26 mouse cellular contexts compared by ENCODE assay signal in genomic region chr5:130880331-130880730, GRCm38 (mm10).
DNase-seq lines count a peak whose midpoint lies in the region; ATAC-seq and TF ChIP-seq lines count a peak whose summit lies in the region.
"Had no signal": no experiment of that assay in that cellular context is flagged by ENCODE, and none has a peak within 500 bp of the region (broad histone marks: within the 10 kb centered on the region; RNA-seq: fewer than 3 reads in every experiment).

No protein-coding gene starts in this region.

- H3K36me3 ChIP-seq in forebrain, embryonic 14.5 days (ENCODE audit: control insufficient read depth, insufficient read depth, low read length): no peaks in the 10 kb centered on the region
- no peaks in the 10 kb centered on the region for H3K36me3 ChIP-seq in forebrain, embryonic 13.5 days (ENCODE audit: poor library complexity, severe bottlenecking)
- H3K36me3 ChIP-seq in forebrain, embryonic 16.5 days (ENCODE audit: control insufficient read depth, insufficient read depth): no peaks in the 10 kb centered on the region
- no peaks in the 10 kb centered on the region for H3K36me3 ChIP-seq in forebrain, embryonic 12.5 days (replicated peaks)
- H3K36me3 ChIP-seq in midbrain, embryonic 11.5 days (ENCODE audit: control insufficient read depth, insufficient read depth, low read length): no peaks in the 10 kb centered on the region
- H3K36me3 ChIP-seq in midbrain, embryonic 15.5 days (replicated peaks): no peaks in the 10 kb centered on the region
- H3K36me3 ChIP-seq: embryonic facial prominence, embryonic 13.5 days; embryonic facial prominence, embryonic 15.5 days; G1E had no signal

- no peak overlapping the region for H3K4me3 ChIP-seq in forebrain, embryonic 14.5 days (ENCODE audit: low read depth, low read length)
- no peak overlapping the region for H3K4me3 ChIP-seq in forebrain, embryonic 13.5 days
- no peak overlapping the region for H3K4me3 ChIP-seq in forebrain, embryonic 16.5 days (replicated peaks; ENCODE audit: low read length)
- no peak overlapping the region for H3K4me3 ChIP-seq in forebrain, embryonic 12.5 days (replicated peaks)
- no peak overlapping the region for H3K4me3 ChIP-seq in midbrain, embryonic 11.5 days (ENCODE audit: low read depth, low read length)
- H3K4me3 ChIP-seq in midbrain, embryonic 15.5 days: no peak overlapping the region
- H3K4me3 ChIP-seq: embryonic facial prominence, embryonic 13.5 days; embryonic facial prominence, embryonic 15.5 days; erythroblast, embryonic 14.5 days had no signal

- no peak; the same call in 1 of the 2 replicates for ATAC-seq in forebrain, embryonic 14.5 days
- no peak for ATAC-seq in forebrain, embryonic 13.5 days
- 0 out of 2 replicates have a peak, but pooled peaks have one; percentile 20 for ATAC-seq in forebrain, embryonic 16.5 days
- ATAC-seq in forebrain, embryonic 12.5 days (ENCODE audit: low FRiP score): no peak
- ATAC-seq in midbrain, embryonic 11.5 days (ENCODE audit: low FRiP score): no peak
- ATAC-seq in midbrain, embryonic 15.5 days (replicated peaks): no peak
- ATAC-seq: activated CD4-positive, CD25-positive, alpha-beta regulatory T cell, adult 4 months; CD4-positive, CD25-positive, alpha-beta regulatory T cell, adult 4 months; Patski had no signal

- peak; percentile 51 for DNase-seq in forebrain, embryonic 14.5 days (ENCODE audit: low spot score)
- DNase-seq in midbrain, embryonic 11.5 days (ENCODE audit: low spot score, missing footprints): peak; percentile 68
- peak; percentile 67 for DNase-seq in brain, embryonic 14.5 days (ENCODE audit: low read depth)
- DNase-seq: adrenal gland, adult 8-10 months; adrenal gland, postnatal 14 days; adrenal gland, postnatal 36 days; B cell, adult 2 months; cerebellum, adult 11 months; cerebellum, adult 18-20 months; cerebellum, adult 8-10 months; cerebellum, adult 9-11 months; cerebellum, postnatal 14 days; cerebellum, postnatal 36 days; embryo, embryonic 11 days had no signal

- H3K27ac ChIP-seq in forebrain, embryonic 14.5 days (ENCODE audit: low read depth, low read length): no peak overlapping the region
- no peak overlapping the region for H3K27ac ChIP-seq in forebrain, embryonic 13.5 days
- no peak overlapping the region for H3K27ac ChIP-seq in forebrain, embryonic 16.5 days (ENCODE audit: low read length)
- no peak overlapping the region for H3K27ac ChIP-seq in forebrain, embryonic 12.5 days
- H3K27ac ChIP-seq in midbrain, embryonic 11.5 days (ENCODE audit: low read depth, low read length): no peak overlapping the region
- H3K27ac ChIP-seq in midbrain, embryonic 15.5 days: no peak overlapping the region
- H3K27ac ChIP-seq: embryonic facial prominence, embryonic 13.5 days; embryonic facial prominence, embryonic 15.5 days had no signal

- H3K9ac ChIP-seq in forebrain, embryonic 14.5 days (ENCODE audit: low read length): no peak overlapping the region
- no peak overlapping the region for H3K9ac ChIP-seq in forebrain, embryonic 13.5 days
- no peak overlapping the region for H3K9ac ChIP-seq in forebrain, embryonic 16.5 days (replicated peaks; ENCODE audit: low read depth, low read length)
- H3K9ac ChIP-seq in forebrain, embryonic 12.5 days: no peak overlapping the region
- no peak overlapping the region for H3K9ac ChIP-seq in midbrain, embryonic 11.5 days (ENCODE audit: low read length)
- no peak overlapping the region for H3K9ac ChIP-seq in midbrain, embryonic 15.5 days
- H3K9ac ChIP-seq: embryonic facial prominence, embryonic 13.5 days; embryonic facial prominence, embryonic 15.5 days had no signal

- no peak overlapping the region for H3K4me2 ChIP-seq in forebrain, embryonic 14.5 days (ENCODE audit: low read length)
- no peak overlapping the region for H3K4me2 ChIP-seq in forebrain, embryonic 13.5 days
- H3K4me2 ChIP-seq in forebrain, embryonic 16.5 days (ENCODE audit: low read length): no peak overlapping the region
- H3K4me2 ChIP-seq in forebrain, embryonic 12.5 days: no peak overlapping the region
- no peak overlapping the region for H3K4me2 ChIP-seq in midbrain, embryonic 11.5 days
- no peak overlapping the region for H3K4me2 ChIP-seq in midbrain, embryonic 15.5 days
- H3K4me2 ChIP-seq: embryonic facial prominence, embryonic 13.5 days; embryonic facial prominence, embryonic 15.5 days had no signal

- 69% methylated on average over 5 of the region's 5 CpGs for WGBS in forebrain, embryonic 14.5 days
- 74% methylated on average over 5 of the region's 5 CpGs for WGBS in forebrain, embryonic 13.5 days
- WGBS in forebrain, embryonic 16.5 days: 62% methylated on average over 5 of the region's 5 CpGs
- WGBS in forebrain, embryonic 12.5 days: 75% methylated on average over 5 of the region's 5 CpGs
- WGBS in midbrain, embryonic 11.5 days: 94% methylated on average over 5 of the region's 5 CpGs
- WGBS in midbrain, embryonic 15.5 days: 81% methylated on average over 5 of the region's 5 CpGs

- no peaks in the 10 kb centered on the region for H3K4me1 ChIP-seq in forebrain, embryonic 14.5 days (ENCODE audit: control insufficient read depth, insufficient read depth, low read length)
- H3K4me1 ChIP-seq in forebrain, embryonic 13.5 days: no peaks in the 10 kb centered on the region
- H3K4me1 ChIP-seq in forebrain, embryonic 16.5 days (replicated peaks; ENCODE audit: control insufficient read depth, insufficient read depth, low read length): no peaks in the 10 kb centered on the region
- no peaks in the 10 kb centered on the region for H3K4me1 ChIP-seq in forebrain, embryonic 12.5 days
- no peaks in the 10 kb centered on the region for H3K4me1 ChIP-seq in midbrain, embryonic 11.5 days (ENCODE audit: control insufficient read depth, insufficient read depth, low read length)
- no peaks in the 10 kb centered on the region for H3K4me1 ChIP-seq in midbrain, embryonic 15.5 days
- H3K4me1 ChIP-seq: embryonic facial prominence, embryonic 13.5 days; embryonic facial prominence, embryonic 15.5 days had no signal

- no peak for TF ChIP-seq CTCF in brain, embryonic 14.5 days (IDR thresholded peaks at IDR 0.05; ENCODE audit: borderline replicate concordance, extremely low read depth, insufficient read depth, insufficient read length)

- no peaks in the 10 kb centered on the region for H3K9me3 ChIP-seq in forebrain, embryonic 14.5 days (replicated peaks; ENCODE audit: control insufficient read depth, low read length)
- H3K9me3 ChIP-seq in forebrain, embryonic 13.5 days (replicated peaks): 0 out of 2 replicates have a peak, but pooled peaks cover 4% of the 10 kb centered on the region
- H3K9me3 ChIP-seq in forebrain, embryonic 16.5 days (ENCODE audit: control insufficient read depth, low read length): no peaks in the 10 kb centered on the region
- H3K9me3 ChIP-seq in forebrain, embryonic 12.5 days: no peaks in the 10 kb centered on the region
- H3K9me3 ChIP-seq in midbrain, embryonic 11.5 days (ENCODE audit: control insufficient read depth, low read length): 0 out of 2 replicates have a peak, but pooled peaks cover 3% of the 10 kb centered on the region
- no peaks in the 10 kb centered on the region for H3K9me3 ChIP-seq in midbrain, embryonic 15.5 days
- H3K9me3 ChIP-seq: embryonic facial prominence, embryonic 15.5 days had no signal

- H3K27me3 ChIP-seq in forebrain, embryonic 14.5 days (replicated peaks; ENCODE audit: control insufficient read depth, insufficient read depth, low read length): no peaks in the 10 kb centered on the region
- H3K27me3 ChIP-seq in forebrain, embryonic 13.5 days: no peaks in the 10 kb centered on the region
- H3K27me3 ChIP-seq in forebrain, embryonic 16.5 days (replicated peaks; ENCODE audit: control insufficient read depth, insufficient read depth, low read length): no peaks in the 10 kb centered on the region
- H3K27me3 ChIP-seq in forebrain, embryonic 12.5 days: no peaks in the 10 kb centered on the region
- H3K27me3 ChIP-seq in midbrain, embryonic 11.5 days (ENCODE audit: control insufficient read depth, insufficient read depth, low read length): no peaks in the 10 kb centered on the region
- H3K27me3 ChIP-seq in midbrain, embryonic 15.5 days (replicated peaks): no peaks in the 10 kb centered on the region
- H3K27me3 ChIP-seq: CH12.LX; embryonic facial prominence, embryonic 13.5 days; embryonic facial prominence, embryonic 15.5 days; Patski had no signal

- TF ChIP-seq POLR2A in brain, embryonic 14.5 days (IDR thresholded peaks at IDR 0.05; ENCODE audit: borderline replicate concordance, extremely low read depth, insufficient read depth, insufficient read length, poor library complexity, severe bottlenecking): no peak
